In genomic region chr17:54853631-54854030, GRCm38 (mm10) we compare ENCODE assay signal across 29 mouse cellular contexts.
A peak's percentile ranks its signal among the peaks of the same experiment; 100 is the strongest.
DNase-seq lines count a peak whose midpoint lies in the region; ATAC-seq and TF ChIP-seq lines count a peak whose summit lies in the region.
"Had no signal": no experiment of that assay in that cellular context is flagged by ENCODE, and none has a peak within 500 bp of the region (broad histone marks: within the 10 kb centered on the region; RNA-seq: fewer than 3 reads in every experiment).

No protein-coding gene starts in this region.

- no peaks in the 10 kb centered on the region for H3K9me3 ChIP-seq in forebrain, embryonic 12.5 days
- H3K9me3 ChIP-seq in forebrain, embryonic 15.5 days = no peaks in the 10 kb centered on the region
- H3K9me3 ChIP-seq: embryonic facial prominence, embryonic 10.5 days; embryonic facial prominence, embryonic 13.5 days; heart, embryonic 10.5 days; heart, embryonic 15.5 days; hindbrain, embryonic 10.5 days; hindbrain, embryonic 13.5 days; intestine, embryonic 15.5 days had no signal

- 80% methylated on average over 1 of the region's 1 CpGs for WGBS in forebrain, embryonic 12.5 days
- WGBS in forebrain, embryonic 15.5 days = 54% methylated on average over 1 of the region's 1 CpGs

- no peak overlapping the region for H3K4me2 ChIP-seq in forebrain, embryonic 12.5 days
- H3K4me2 ChIP-seq in forebrain, embryonic 15.5 days (replicated peaks) = no peak overlapping the region
- H3K4me2 ChIP-seq: embryonic facial prominence, embryonic 13.5 days; heart, embryonic 15.5 days; hindbrain, embryonic 13.5 days; intestine, embryonic 15.5 days had no signal

- no peak for TF ChIP-seq CTCF in testis, adult 2 months (IDR thresholded peaks at IDR 0.05; ENCODE audit: control insufficient read depth, insufficient read depth, insufficient replicate concordance, low read depth, low read length)

- no peak overlapping the region for H3K27ac ChIP-seq in testis, adult 2 months (ENCODE audit: control insufficient read depth, insufficient read depth, low read depth, low read length)
- H3K27ac ChIP-seq in forebrain, embryonic 12.5 days = no peak overlapping the region
- H3K27ac ChIP-seq in forebrain, embryonic 15.5 days (replicated peaks) = no peak overlapping the region
- H3K27ac ChIP-seq: embryonic facial prominence, embryonic 10.5 days; embryonic facial prominence, embryonic 13.5 days; heart, adult 2 months; heart, embryonic 10.5 days; heart, embryonic 15.5 days; hindbrain, embryonic 10.5 days; hindbrain, embryonic 13.5 days; intestine, embryonic 15.5 days had no signal

- no peak overlapping the region for H3K9ac ChIP-seq in forebrain, embryonic 12.5 days
- no peak overlapping the region for H3K9ac ChIP-seq in forebrain, embryonic 15.5 days (replicated peaks)
- H3K9ac ChIP-seq: embryonic facial prominence, embryonic 13.5 days; heart, embryonic 15.5 days; hindbrain, embryonic 13.5 days; intestine, embryonic 15.5 days had no signal

- TF ChIP-seq POLR2A in testis, adult 2 months (IDR thresholded peaks at IDR 0.05; ENCODE audit: control insufficient read depth, low read depth, low read length) = no peak

- H3K4me1 ChIP-seq in testis, adult 2 months (ENCODE audit: control insufficient read depth, insufficient read depth, low read length) = peaks cover 2% of the 10 kb centered on the region; the same call in 1 of the 2 replicates
- H3K4me1 ChIP-seq in forebrain, embryonic 12.5 days = no peaks in the 10 kb centered on the region
- no peaks in the 10 kb centered on the region for H3K4me1 ChIP-seq in forebrain, embryonic 15.5 days
- H3K4me1 ChIP-seq: embryonic facial prominence, embryonic 10.5 days; embryonic facial prominence, embryonic 13.5 days; heart, embryonic 10.5 days; heart, embryonic 15.5 days; hindbrain, embryonic 10.5 days; hindbrain, embryonic 13.5 days; intestine, embryonic 15.5 days had no signal

- no peak for DNase-seq in testis, postnatal 10 days (ENCODE audit: low spot score)
- peak; percentile 69 for DNase-seq in adrenal gland, adult 8-10 months
- DNase-seq in adrenal gland, postnatal 25 days = peak; percentile 6
- DNase-seq in left cerebral cortex, postnatal 25 days (ENCODE audit: low spot score in 2 of 2) = no peak
- DNase-seq: B cell, adult 2 months; cerebellum, adult 11-12 months; cerebellum, adult 8-10 months; cerebellum, postnatal 10 days; cerebellum, postnatal 36 days; embryo, embryonic 11 days; gastrocnemius, postnatal 25 days; heart, adult 2 months; heart, postnatal 36 days; kidney, adult 11 months had no signal

- intact Hi-C loops in left cerebral cortex, postnatal 25 days (cut with DNase I) = no loop called here

- H3K36me3 ChIP-seq in testis, adult 2 months (ENCODE audit: control insufficient read depth, insufficient read depth, low read length) = no peaks in the 10 kb centered on the region
- no peaks in the 10 kb centered on the region for H3K36me3 ChIP-seq in forebrain, embryonic 12.5 days (replicated peaks)
- H3K36me3 ChIP-seq in forebrain, embryonic 15.5 days = no peaks in the 10 kb centered on the region
- H3K36me3 ChIP-seq: embryonic facial prominence, embryonic 10.5 days; embryonic facial prominence, embryonic 13.5 days; G1E; heart, embryonic 10.5 days; heart, embryonic 15.5 days; hindbrain, embryonic 10.5 days; hindbrain, embryonic 13.5 days; intestine, embryonic 15.5 days had no signal

- peak overlapping the region; percentile 70 for H3K4me3 ChIP-seq in testis, adult 2 months (ENCODE audit: control insufficient read depth, low read depth, low read length)
- H3K4me3 ChIP-seq in forebrain, embryonic 12.5 days (replicated peaks) = no peak overlapping the region
- no peak overlapping the region for H3K4me3 ChIP-seq in forebrain, embryonic 15.5 days
- H3K4me3 ChIP-seq: embryonic facial prominence, embryonic 10.5 days; embryonic facial prominence, embryonic 13.5 days; erythroblast, embryonic 14.5 days; heart, adult 2 months; heart, embryonic 10.5 days; heart, embryonic 15.5 days; hindbrain, embryonic 10.5 days; hindbrain, embryonic 13.5 days; intestine, embryonic 15.5 days had no signal

- no peaks in the 10 kb centered on the region for H3K27me3 ChIP-seq in testis, adult 2 months (ENCODE audit: control insufficient read depth, insufficient read depth, low read length)
- H3K27me3 ChIP-seq in forebrain, embryonic 12.5 days = no peaks in the 10 kb centered on the region
- H3K27me3 ChIP-seq in forebrain, embryonic 15.5 days = no peaks in the 10 kb centered on the region
- H3K27me3 ChIP-seq: CH12.LX; embryonic facial prominence, embryonic 13.5 days; heart, embryonic 15.5 days; hindbrain, embryonic 13.5 days; intestine, embryonic 15.5 days had no signal

- ATAC-seq in forebrain, embryonic 12.5 days (ENCODE audit: low FRiP score) = no peak
- ATAC-seq in forebrain, embryonic 15.5 days (replicated peaks) = no peak
- ATAC-seq: forebrain, embryonic 14.5 days; hindbrain, embryonic 16.5 days; intestine, embryonic 15.5 days had no signal

Comparison
In these comparisons a context has a peak if more than half of its experiments do, and no peak if none do; other contexts are left out.
1. DNase-seq: peak in adrenal gland, adult 8-10 months (single experiment) and adrenal gland, postnatal 25 days (single experiment); none in testis, postnatal 10 days (single experiment) and left cerebral cortex, postnatal 25 days (0 of 2).